Mouse (Mus musculus) forebrain, postnatal 0 days (tissue): Measurements from ENCODE around the gene Aprt. TPM values are rescaled to one million over a fixed set of nuclear protein-coding genes. Genes with fewer than 3 reads are reported as not detected.

Source experiments
- ATAC-seq: fragments of 200-750 bp; cut with Nextera tagmentation; 2 replicates; pipeline ENCODE4 v1.8.0; 2017; ENCODE audit warnings: mild to moderate bottlenecking, moderate library complexity
- DNase-seq: peaks from one replicate; pipeline ENCODE4 v3.0.0-alpha.2; 2015
- H3K27ac ChIP-seq: fragments of 300-500 bp; sonication (generic); 2 replicates; pipeline ENCODE4 v1.5.1; 2014; ENCODE audit warnings: low read depth, mild to moderate bottlenecking, antibody characterized with exemption, low read length, moderate library complexity, mixed read lengths
- H3K27me3 ChIP-seq: fragments of 300-500 bp; sonication (generic); 2 replicates; pipeline ENCODE4 v1.6.1; 2014; ENCODE audit warnings: mild to moderate bottlenecking, low read length, mixed read lengths; ENCODE audit not compliant: insufficient read depth
- H3K36me3 ChIP-seq: fragments of 300-500 bp; sonication (generic); 2 replicates; pipeline ENCODE4 v1.6.1; 2014; ENCODE audit warnings: mild to moderate bottlenecking, moderate library complexity; ENCODE audit not compliant: insufficient read depth
- H3K4me1 ChIP-seq: fragments of 300-500 bp; sonication (generic); 2 replicates; pipeline ENCODE4 v1.6.1; 2014; ENCODE audit warnings: antibody characterized with exemption; ENCODE audit not compliant: insufficient read depth
- H3K4me2 ChIP-seq: fragments of 300-500 bp; sonication (generic); 2 replicates; pipeline ENCODE4 v1.6.1; 2014; ENCODE audit warnings: low read depth, mild to moderate bottlenecking, moderate library complexity
- H3K4me3 ChIP-seq: fragments of 300-500 bp; sonication (generic); 2 replicates; pipeline ENCODE4 v1.5.1; 2014; ENCODE audit warnings: low read depth, low read length, mixed read lengths
- H3K9ac ChIP-seq: fragments of 300-500 bp; sonication (generic); 2 replicates; pipeline ENCODE4 v1.6.1; 2014; ENCODE audit warnings: mild to moderate bottlenecking
- H3K9me3 ChIP-seq: fragments of 300-500 bp; sonication (generic); 2 replicates; pipeline ENCODE4 v1.6.1; 2016; ENCODE audit warnings: low read length
- CTCF ChIP-seq: sonication (generic); IDR thresholded peaks from 2 replicates; pipeline ENCODE4 v1.5.1; 2016; ENCODE audit warnings: antibody characterized with exemption, control low read depth, low read depth
- WGBS: fragments of 180-500 bp; shearing (Covaris S2); extraction: QIAGEN DNeasy Blood & Tissue Kit; methylation state at CpG from one replicate; pipeline ENCODE4 v1.1.7; 2014; 5-methylcytosine and 5-hydroxymethylcytosine counted together
- polyA plus RNA-seq: library from polyadenylated mRNA; unstranded; fragments of >200 nt; fragmentation: Nextera tagmentation; extraction: Ambion mirVana; gene quantifications from 2 replicates; pipeline ENCODE4 v1.2.1, GENCODE M21; 2015
- total RNA-seq: library from RNA; depleted of rRNA; stranded (reverse); fragments of >200 nt; gene quantifications from 2 replicates; pipeline ENCODE4 v1.2.3, GENCODE M21; 2014; rRNA removed

Gene Aprt
- 132 and 163 TPM in 2 replicates for total RNA-seq
- polyA plus RNA-seq = 226 and 260 TPM in 2 replicates

- ATAC-seq = peak; percentile 95
- TF ChIP-seq CTCF = no peak
- under 1% methylated on average over 39 of the region's 39 CpGs for WGBS
Measured at GRCm38 (mm10) chr8:122576648-122577022, at the start of gene Aprt. TSS of gene Aprt (minus strand) at chr8:122576909.

GRCm38 (mm10) chr8:122625811-122626210 is 49.1 kb upstream of the Aprt start:
- DNase-seq (no peak), ATAC-seq (no peak)
- H3K4me2 ChIP-seq = no peak overlapping the region
- peaks cover 4% of the 10 kb centered on the region for H3K36me3 ChIP-seq
- no peak overlapping the region for H3K27ac ChIP-seq
- 85% methylated on average over 9 of the region's 9 CpGs for WGBS
- H3K4me1 ChIP-seq = no peaks in the 10 kb centered on the region
- no peak overlapping the region for H3K4me3 ChIP-seq
- no peak for TF ChIP-seq CTCF
- H3K27me3 ChIP-seq = no peaks in the 10 kb centered on the region
- no peak overlapping the region for H3K9ac ChIP-seq
- H3K9me3 ChIP-seq = no peaks in the 10 kb centered on the region

More at GRCm38 (mm10) chr8:122576648-122577022, at the start of gene Aprt:
- Histone ChIP-seq H3K4me3 (peak within 1 kb of the TSS; percentile 53), H3K36me3 (peaks cover 11% of the 10 kb centered on the region), H3K4me1 (peaks cover 20% of the 10 kb centered on the region), H3K27ac (peak within 1 kb of the TSS; percentile 36), H3K9me3 (no peaks in the 10 kb centered on the region), H3K9ac (peak within 1 kb of the TSS; percentile 61), H3K4me2 (peak within 1 kb of the TSS; percentile 66), H3K27me3 (no peaks in the 10 kb centered on the region)
- DNase-seq = peak; percentile 92

GRCm38 (mm10) chr8:122624653-122625052 is 47.9 kb upstream of the Aprt start:
- no peak overlapping the region for H3K4me3 ChIP-seq
- no peak overlapping the region for H3K9ac ChIP-seq
- H3K4me2 ChIP-seq = no peak overlapping the region
- DNase-seq (no peak), ATAC-seq (no peak)
- no peak overlapping the region for H3K27ac ChIP-seq
- no peaks in the 10 kb centered on the region; the same call in 1 of the 2 replicates for H3K36me3 ChIP-seq
- no peaks in the 10 kb centered on the region for H3K4me1 ChIP-seq
- H3K27me3 ChIP-seq = no peaks in the 10 kb centered on the region
- WGBS = 77% methylated on average over 5 of the region's 5 CpGs
- TF ChIP-seq CTCF = no peak
- H3K9me3 ChIP-seq = no peaks in the 10 kb centered on the region

- no peak overlapping the region for H3K27ac ChIP-seq
Measured at GRCm38 (mm10) chr8:122623844-122624642, 47.3 kb upstream of the Aprt start.

GRCm38 (mm10) chr8:122622727-122623126 is 46.0 kb upstream of the Aprt start, which contains the start of gene Pabpn1l:
TSS of gene Pabpn1l (minus strand) at chr8:122622739.
- ATAC-seq = no peak
- H3K27ac ChIP-seq = no peak within 1 kb of the TSS

More at GRCm38 (mm10) chr8:122623844-122624642, 47.3 kb upstream of the Aprt start:
- no peak for ATAC-seq
- Histone ChIP-seq H3K4me1 (no peaks in the 10 kb centered on the region), H3K27me3 (no peaks in the 10 kb centered on the region), H3K4me2 (no peak overlapping the region), H3K36me3 (no peaks in the 10 kb centered on the region; the same call in 1 of the 2 replicates), H3K9me3 (no peaks in the 10 kb centered on the region), H3K9ac (no peak overlapping the region), H3K4me3 (no peak overlapping the region)
- no peak for DNase-seq
- WGBS = 90% methylated on average over 17 of the region's 17 CpGs
- no peak for TF ChIP-seq CTCF

GRCm38 (mm10) chr8:122620446-122620845 is 43.7 kb upstream of the Aprt start:
- DNase-seq = no peak
- H3K4me1 ChIP-seq = no peaks in the 10 kb centered on the region
- H3K9me3 ChIP-seq = no peaks in the 10 kb centered on the region
- ATAC-seq = no peak
- no peak overlapping the region for H3K9ac ChIP-seq
- no peaks in the 10 kb centered on the region for H3K27me3 ChIP-seq
- WGBS = 39% methylated on average over 5 of the region's 5 CpGs
- no peak overlapping the region for H3K4me3 ChIP-seq
- 0 out of 2 replicates have a peak, but pooled peaks cover under 1% of the 10 kb centered on the region for H3K36me3 ChIP-seq
- H3K4me2 ChIP-seq = no peak overlapping the region
- H3K27ac ChIP-seq = no peak overlapping the region
- no peak for TF ChIP-seq CTCF

More at GRCm38 (mm10) chr8:122622727-122623126, 46.0 kb upstream of the Aprt start, which contains the start of gene Pabpn1l:
- Histone ChIP-seq H3K9ac (no peak within 1 kb of the TSS), H3K4me1 (no peaks in the 10 kb centered on the region), H3K36me3 (no peaks in the 10 kb centered on the region), H3K9me3 (no peaks in the 10 kb centered on the region), H3K4me2 (no peak within 1 kb of the TSS), H3K4me3 (no peak within 1 kb of the TSS), H3K27me3 (no peaks in the 10 kb centered on the region)
- no peak for DNase-seq
- WGBS = 67% methylated on average over 6 of the region's 6 CpGs
- TF ChIP-seq CTCF = no peak
